Mouse (Mus musculus) yolk sac, embryonic 10.5 days (tissue): ENCODE data around the gene Nme8.

Source experiments
- DNase-seq: peaks from one replicate; pipeline ENCODE4 v3.0.0-alpha.2; 2017; ENCODE audit warnings: low spot score

The Nme8 gene

GRCm38 (mm10) chr13:19697790-19698189 is at the start of gene Nme8:
Gene Nme8 (minus strand): TSS chr13:19697794.
- no peak for DNase-seq

GRCm38 (mm10) chr13:19745741-19746140 is 48.1 kb upstream of the Nme8 start:
- no peak for DNase-seq

GRCm38 (mm10) chr13:19744536-19744935 is 46.9 kb upstream of the Nme8 start:
- DNase-seq, result no peak

GRCm38 (mm10) chr13:19734597-19734996 is 37.0 kb upstream of the Nme8 start:
- no peak for DNase-seq

GRCm38 (mm10) chr13:19730826-19731225 is 33.2 kb upstream of the Nme8 start:
- DNase-seq, result no peak

- DNase-seq, result no peak
Measured at GRCm38 (mm10) chr13:19718954-19719353, 21.4 kb upstream of the Nme8 start.

GRCm38 (mm10) chr13:19717201-19717600 is 19.6 kb upstream of the Nme8 start:
- DNase-seq, result no peak

GRCm38 (mm10) chr13:19703806-19704205 is 6.2 kb upstream of the Nme8 start:
- no peak for DNase-seq

- DNase-seq, result no peak
Measured at GRCm38 (mm10) chr13:19701443-19702078, 4.0 kb upstream of the Nme8 start.

- no peak for DNase-seq
Measured at GRCm38 (mm10) chr13:19700733-19701442, 3.3 kb upstream of the Nme8 start.

- DNase-seq, result peak; percentile 21
Measured at GRCm38 (mm10) chr13:19698524-19699173, 1.1 kb upstream of the Nme8 start.

- no peak for DNase-seq
Measured at GRCm38 (mm10) chr13:19690417-19690816, 7.2 kb downstream of the Nme8 start.

GRCm38 (mm10) chr13:19689971-19690370 is 7.6 kb downstream of the Nme8 start:
- no peak for DNase-seq

GRCm38 (mm10) chr13:19684007-19684406 is 13.6 kb downstream of the Nme8 start:
- DNase-seq, result no peak

- DNase-seq, result no peak
Measured at GRCm38 (mm10) chr13:19682879-19683640, 14.5 kb downstream of the Nme8 start.

GRCm38 (mm10) chr13:19674601-19675000 is 23.0 kb downstream of the Nme8 start:
- no peak for DNase-seq

GRCm38 (mm10) chr13:19674025-19674424 is 23.6 kb downstream of the Nme8 start:
- no peak for DNase-seq

GRCm38 (mm10) chr13:19668355-19669140 is 29.0 kb downstream of the Nme8 start:
- DNase-seq, result no peak

GRCm38 (mm10) chr13:19652405-19652804 is 45.2 kb downstream of the Nme8 start:
- DNase-seq, result no peak

- no peak for DNase-seq
Measured at GRCm38 (mm10) chr13:19649824-19650223, 47.8 kb downstream of the Nme8 start.

- DNase-seq, result no peak
Measured at GRCm38 (mm10) chr13:19644225-19644624, 53.4 kb downstream of the Nme8 start.

- no peak for DNase-seq
Measured at GRCm38 (mm10) chr13:19643519-19643918, 54.1 kb downstream of the Nme8 start.
